Mouse (Mus musculus) large intestine, adult 2 months (tissue): ENCODE measurements around the gene Gm21913. TPM values are rescaled to one million over a fixed set of nuclear protein-coding genes. Genes with fewer than 3 reads are reported as not detected.
"Not testable (repeated sequence)": the region's sequence is repeated elsewhere in the genome, so short reads cannot be mapped to it uniquely, and the experiment has no call there.

Source experiments
- DNase-seq: peaks from one replicate; pipeline ENCODE4 v3.0.0-alpha.2; 2012; ENCODE audit warnings: low read depth, low spot score
- WGBS: fragments of 180-500 bp; shearing (Covaris S2); methylation state at CpG from one replicate; pipeline ENCODE4 v1.1.7; 2018; 5-methylcytosine and 5-hydroxymethylcytosine counted together
- polyA plus RNA-seq: library from polyadenylated mRNA; depleted of rRNA; stranded (reverse); fragments of >200 nt; gene quantifications from 2 replicates; pipeline ENCODE4 v1.2.3, GENCODE M21; 2012; rRNA removed

Gm21913 gene
- not detected in 2 replicates for polyA plus RNA-seq

- no CpG with 5 or more reads among the region's 3 CpGs for WGBS
- not testable (repeated sequence) for DNase-seq
Measured at GRCm38 (mm10) chrY:74623596-74623995, at the start of gene Gm21913. TSS of gene Gm21913 (plus strand) at chrY:74623896.

Other genes with a start within 250 kb of the Gm21913 start
- gene Gm29110, start 153.4 kb upstream of the Gm21913 start, polyA plus RNA-seq, result not detected in 2 replicates